Mouse (Mus musculus) intestine, embryonic 15.5 days (tissue): Measurements from ENCODE around the gene Sertad2. TPM values are rescaled to one million over a fixed set of nuclear protein-coding genes. Genes with fewer than 3 reads are reported as not detected.

Experiments used
- ATAC-seq: fragments of 200-750 bp; cut with Nextera tagmentation; 2 replicates; pipeline ENCODE4 v1.8.0; 2017; ENCODE audit warnings: moderate TSS enrichment, moderate library complexity
- H3K27ac ChIP-seq: fragments of 300-500 bp; sonication (generic); 2 replicates; pipeline ENCODE4 v1.5.1; 2015; ENCODE audit warnings: mild to moderate bottlenecking, inconsistent platforms
- H3K27me3 ChIP-seq: fragments of 300-500 bp; sonication (generic); replicated peaks from 2 replicates; pipeline ENCODE4 v1.6.1; 2015; ENCODE audit warnings: inconsistent platforms
- H3K36me3 ChIP-seq: fragments of 300-500 bp; sonication (generic); 2 replicates; pipeline ENCODE4 v1.6.1; 2015; ENCODE audit warnings: inconsistent platforms
- H3K4me1 ChIP-seq: fragments of 300-500 bp; sonication (generic); replicated peaks from 2 replicates; pipeline ENCODE4 v1.6.1; 2015; ENCODE audit warnings: inconsistent platforms
- H3K4me2 ChIP-seq: fragments of 300-500 bp; sonication (generic); replicated peaks from 2 replicates; pipeline ENCODE4 v1.6.1; 2015; ENCODE audit warnings: mild to moderate bottlenecking, inconsistent platforms
- H3K4me3 ChIP-seq: fragments of 300-500 bp; sonication (generic); replicated peaks from 2 replicates; pipeline ENCODE4 v1.5.1; 2015; ENCODE audit warnings: inconsistent platforms
- H3K9ac ChIP-seq: fragments of 300-500 bp; sonication (generic); 2 replicates; pipeline ENCODE4 v1.6.1; 2015; ENCODE audit warnings: inconsistent platforms
- H3K9me3 ChIP-seq: fragments of 300-500 bp; sonication (generic); 2 replicates; pipeline ENCODE4 v1.6.1; 2016; ENCODE audit warnings: inconsistent platforms
- WGBS: fragments of 180-500 bp; shearing (Covaris S2); methylation state at CpG from one replicate; pipeline ENCODE4 v1.1.7; 2015; 5-methylcytosine and 5-hydroxymethylcytosine counted together
- polyA plus RNA-seq: library from polyadenylated mRNA; unstranded; fragments of >200 nt; fragmentation: Nextera tagmentation; extraction: Ambion mirVana; gene quantifications from 2 replicates; pipeline ENCODE4 v1.2.1, GENCODE M21; 2015

Gene Sertad2
- polyA plus RNA-seq, 1 experiment from 2014 or later, result 36.9 TPM

DNA sequence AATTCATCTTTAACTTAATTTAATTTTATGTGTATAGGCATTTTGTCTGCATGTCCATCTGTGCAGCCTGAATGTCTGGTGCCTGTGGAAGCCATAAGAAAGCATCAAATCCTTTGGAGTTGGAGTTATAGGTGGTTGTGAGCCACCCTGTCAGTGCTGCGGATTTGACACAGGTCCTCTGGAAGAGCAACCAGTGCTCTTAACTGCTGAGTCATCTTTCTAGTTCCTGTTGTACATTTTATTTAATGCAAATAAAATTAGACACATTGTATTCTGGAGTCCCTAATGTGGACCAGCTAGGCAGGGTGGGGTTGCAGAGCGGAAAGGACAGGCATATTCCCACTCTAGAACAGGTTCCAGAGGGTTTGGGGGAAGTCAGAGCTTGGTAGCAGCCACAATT lies 9.0 kb downstream of the Sertad2 start:
- WGBS, result 96% methylated on average over 2 of the region's 2 CpGs
- Histone ChIP-seq H3K9ac (no peak overlapping the region), H3K27me3 (no peaks in the 10 kb centered on the region), H3K27ac (no peak overlapping the region), H3K36me3 (no peaks in the 10 kb centered on the region), H3K4me1 (no peaks in the 10 kb centered on the region), H3K4me2 (no peak overlapping the region), H3K9me3 (no peaks in the 10 kb centered on the region), H3K4me3 (no peak overlapping the region)
- ATAC-seq, result no peak

DNA sequence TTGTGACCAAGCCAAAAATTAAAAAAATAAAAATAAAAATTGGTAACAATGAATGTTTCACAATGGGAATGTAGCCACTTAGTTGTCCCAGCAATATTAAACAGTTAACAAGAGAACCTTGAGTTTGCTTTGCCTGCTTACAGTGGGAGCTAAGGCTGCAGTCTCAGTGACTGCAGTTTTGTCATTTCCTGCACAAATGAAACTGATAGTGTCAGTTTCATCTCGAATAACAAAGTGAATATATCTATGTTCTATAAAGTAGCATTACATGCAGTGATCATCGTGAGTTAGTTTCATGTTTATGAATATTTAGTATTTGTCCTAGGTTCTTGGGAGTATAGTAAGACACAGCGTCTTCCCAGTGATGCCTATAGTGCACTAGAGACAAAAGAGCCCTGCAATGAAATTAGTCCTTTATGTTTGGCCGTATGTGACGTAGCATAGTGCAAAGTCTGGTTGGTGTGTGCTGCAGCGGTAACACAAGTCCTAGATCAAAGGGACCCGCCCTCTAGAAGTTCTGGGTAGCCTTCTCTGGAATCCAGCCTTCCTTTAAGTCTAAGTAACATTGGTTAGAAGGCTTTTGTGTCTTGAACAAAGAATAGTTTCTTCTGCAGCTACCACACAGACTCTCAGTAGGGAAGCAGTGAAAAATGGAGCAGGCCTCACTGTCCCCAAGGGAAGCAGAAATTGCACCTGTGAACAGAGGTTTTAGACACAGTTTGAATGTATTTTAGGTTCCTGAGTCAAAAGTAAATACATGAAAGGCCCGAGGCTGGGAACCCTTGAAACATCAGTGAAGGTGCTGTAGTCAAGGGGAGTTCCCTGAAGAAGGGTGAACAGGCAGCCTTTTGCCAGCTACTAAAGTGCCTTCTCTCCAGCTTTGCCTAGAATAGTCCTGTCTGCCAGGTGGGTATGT lies 10.0 kb downstream of the Sertad2 start:
- ATAC-seq, result no peak

DNA sequence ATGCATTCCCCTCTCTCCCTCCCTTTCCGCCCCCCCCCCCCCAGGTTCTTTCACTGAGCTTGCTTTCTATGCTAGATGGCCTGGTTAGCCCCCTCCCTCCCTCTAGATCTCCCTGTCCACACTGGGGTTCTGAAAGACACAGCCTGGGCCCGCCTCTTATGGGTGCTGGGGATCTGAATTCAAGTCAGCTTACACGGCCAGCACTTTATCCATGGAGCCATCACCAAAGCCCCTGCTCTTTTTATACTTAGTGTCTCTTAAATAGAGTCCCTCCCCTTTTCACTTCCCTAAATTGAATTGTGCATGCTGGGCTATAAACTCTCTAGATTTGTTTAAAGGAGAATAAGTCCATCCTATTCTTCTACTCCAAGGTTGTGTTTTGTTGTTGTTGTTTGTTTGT lies 12.6 kb downstream of the Sertad2 start:
- no peak overlapping the region for H3K4me3 ChIP-seq
- WGBS, result 95% methylated on average over 2 of the region's 3 CpGs
- H3K36me3 ChIP-seq, result no peaks in the 10 kb centered on the region
- ATAC-seq, result no peak
- peaks cover 12% of the 10 kb centered on the region; the same call in 1 of the 2 replicates for H3K4me1 ChIP-seq
- no peaks in the 10 kb centered on the region for H3K9me3 ChIP-seq
- no peak overlapping the region for H3K4me2 ChIP-seq
- H3K27me3 ChIP-seq, result no peaks in the 10 kb centered on the region
- no peak overlapping the region for H3K9ac ChIP-seq
- no peak overlapping the region for H3K27ac ChIP-seq

More for the DNA sequence above, 10.0 kb downstream of the Sertad2 start:
- Histone ChIP-seq H3K4me1 (no peaks in the 10 kb centered on the region), H3K27ac (no peak overlapping the region), H3K27me3 (no peaks in the 10 kb centered on the region), H3K36me3 (no peaks in the 10 kb centered on the region), H3K9ac (no peak overlapping the region), H3K4me3 (no peak overlapping the region), H3K4me2 (no peak overlapping the region), H3K9me3 (no peaks in the 10 kb centered on the region)
- WGBS, result 77% methylated on average over 8 of the region's 8 CpGs

DNA sequence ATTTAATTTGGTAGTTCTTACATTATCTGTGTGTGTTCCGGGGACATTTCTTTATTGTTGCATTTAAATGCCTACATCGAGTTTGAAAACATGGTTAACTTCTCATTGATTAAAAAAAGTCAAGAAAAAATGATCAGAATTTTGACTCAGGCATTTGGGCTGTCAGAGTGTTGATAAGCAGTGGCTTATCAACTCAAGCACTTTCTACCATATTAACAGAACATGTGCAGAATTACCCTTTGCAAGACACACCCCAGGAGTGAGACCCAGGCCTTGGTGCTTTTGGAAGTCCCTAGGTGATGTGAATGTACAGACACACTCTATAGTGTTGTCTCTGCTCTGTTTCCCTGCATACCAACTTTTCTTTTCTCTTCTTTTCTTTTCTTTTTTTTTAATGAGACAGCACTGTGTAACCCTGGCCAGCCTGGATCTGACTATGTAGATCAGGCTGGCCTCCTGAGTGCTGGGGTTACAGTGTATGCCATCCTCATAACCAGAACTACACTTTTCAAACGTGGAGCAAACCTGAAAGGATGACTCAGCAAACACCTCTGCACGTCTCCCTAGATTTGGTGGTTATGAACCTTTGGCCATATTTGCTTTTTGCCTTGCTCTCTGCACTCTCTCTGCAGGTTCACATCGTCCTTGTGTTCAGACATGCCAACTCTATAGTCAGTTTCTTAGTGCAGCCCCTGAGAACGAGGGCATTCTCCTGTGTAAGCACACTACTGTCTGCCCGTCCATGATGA lies 13.3 kb downstream of the Sertad2 start:
- no peak for ATAC-seq
- H3K36me3 ChIP-seq, result no peaks in the 10 kb centered on the region
- H3K27me3 ChIP-seq, result no peaks in the 10 kb centered on the region
- H3K9me3 ChIP-seq, result no peaks in the 10 kb centered on the region
- no peak overlapping the region for H3K27ac ChIP-seq
- 77% methylated on average over 7 of the region's 7 CpGs for WGBS
- no peak overlapping the region for H3K4me3 ChIP-seq
- no peak overlapping the region for H3K9ac ChIP-seq
- peaks cover 15% of the 10 kb centered on the region for H3K4me1 ChIP-seq
- no peak overlapping the region for H3K4me2 ChIP-seq

DNA sequence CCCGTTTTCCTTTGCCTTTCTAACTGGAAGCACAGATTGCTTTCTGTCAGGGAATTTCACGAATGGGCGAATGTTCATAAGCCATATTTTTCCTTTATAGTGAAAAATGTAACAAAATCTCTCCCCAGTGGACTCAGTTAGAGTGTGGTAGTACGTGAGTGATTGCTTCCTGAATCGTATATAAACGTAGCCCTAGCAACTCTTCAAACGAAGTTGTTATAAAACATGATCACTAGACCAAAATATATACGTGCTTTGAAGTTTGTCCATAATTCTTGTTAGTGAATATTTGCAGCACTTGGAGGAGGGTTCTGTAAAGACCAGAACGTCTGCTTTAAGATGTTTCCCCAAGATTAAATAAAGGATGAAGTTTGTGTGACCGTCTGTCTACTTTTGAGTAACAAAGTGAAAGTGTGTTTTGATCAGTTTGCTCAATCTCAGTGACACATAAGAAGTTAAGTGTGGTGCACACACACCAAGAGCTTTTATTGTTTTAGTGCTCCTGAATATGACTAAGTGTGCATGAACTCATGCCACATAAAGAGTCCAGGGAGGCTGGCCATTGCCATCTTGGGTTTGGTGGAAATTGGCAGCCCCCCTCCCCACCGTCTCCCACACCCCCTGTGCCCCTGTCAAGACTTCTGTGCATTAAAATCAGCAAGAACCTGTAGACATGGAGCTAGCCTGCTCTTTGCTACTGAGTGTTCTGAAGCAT lies 16.3 kb downstream of the Sertad2 start:
- Histone ChIP-seq H3K27me3 (no peaks in the 10 kb centered on the region), H3K36me3 (no peaks in the 10 kb centered on the region), H3K4me2 (no peak overlapping the region; the same call in 1 of the 2 replicates), H3K27ac (no peak overlapping the region), H3K4me1 (peaks cover 19% of the 10 kb centered on the region), H3K9me3 (no peaks in the 10 kb centered on the region), H3K4me3 (no peak overlapping the region), H3K9ac (no peak overlapping the region)
- 0 out of 2 replicates have a peak, but pooled peaks have one; percentile 26 for ATAC-seq
- 29% methylated on average over 11 of the region's 11 CpGs for WGBS

DNA sequence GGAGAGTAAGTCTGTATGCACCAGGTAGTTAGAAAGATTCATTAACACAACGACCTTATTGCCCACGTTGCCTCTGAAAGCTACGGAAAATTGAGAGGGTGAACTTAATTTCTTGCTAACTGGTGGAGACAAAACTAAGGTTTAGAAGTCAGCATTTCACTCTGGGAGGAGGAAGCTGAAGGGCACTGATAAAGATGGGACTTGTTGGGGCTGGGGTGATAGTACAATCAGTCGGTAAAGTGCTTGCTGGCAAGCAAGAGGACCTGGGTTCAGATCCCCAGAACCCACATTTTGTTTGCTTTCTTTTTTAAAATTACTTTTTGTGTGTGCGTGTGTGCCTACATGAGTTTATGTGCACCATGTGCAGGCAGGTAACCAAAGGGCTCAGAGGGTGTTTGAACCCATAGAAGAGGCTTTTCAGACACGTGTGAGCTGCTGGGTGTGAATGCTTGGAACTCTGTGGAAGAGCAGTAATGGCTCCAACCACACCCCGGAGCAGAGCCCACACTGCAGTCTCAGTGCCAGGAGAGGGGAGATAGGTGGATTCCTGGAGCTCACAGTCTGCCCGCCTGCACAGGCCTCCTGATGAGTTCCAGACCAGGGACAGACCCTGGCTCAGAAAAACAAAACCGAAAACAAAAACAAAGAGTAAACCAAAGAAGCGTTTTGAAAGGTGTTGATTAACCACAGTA lies 17.0 kb downstream of the Sertad2 start:
- H3K36me3 ChIP-seq, result no peaks in the 10 kb centered on the region
- peaks cover 19% of the 10 kb centered on the region for H3K4me1 ChIP-seq
- no peak overlapping the region for H3K4me3 ChIP-seq
- ATAC-seq, result no peak
- H3K27me3 ChIP-seq, result no peaks in the 10 kb centered on the region
- H3K9me3 ChIP-seq, result no peaks in the 10 kb centered on the region
- H3K9ac ChIP-seq, result no peak overlapping the region
- no peak overlapping the region; the same call in 1 of the 2 replicates for H3K4me2 ChIP-seq
- WGBS, result 59% methylated on average over 10 of the region's 10 CpGs
- no peak overlapping the region for H3K27ac ChIP-seq

DNA sequence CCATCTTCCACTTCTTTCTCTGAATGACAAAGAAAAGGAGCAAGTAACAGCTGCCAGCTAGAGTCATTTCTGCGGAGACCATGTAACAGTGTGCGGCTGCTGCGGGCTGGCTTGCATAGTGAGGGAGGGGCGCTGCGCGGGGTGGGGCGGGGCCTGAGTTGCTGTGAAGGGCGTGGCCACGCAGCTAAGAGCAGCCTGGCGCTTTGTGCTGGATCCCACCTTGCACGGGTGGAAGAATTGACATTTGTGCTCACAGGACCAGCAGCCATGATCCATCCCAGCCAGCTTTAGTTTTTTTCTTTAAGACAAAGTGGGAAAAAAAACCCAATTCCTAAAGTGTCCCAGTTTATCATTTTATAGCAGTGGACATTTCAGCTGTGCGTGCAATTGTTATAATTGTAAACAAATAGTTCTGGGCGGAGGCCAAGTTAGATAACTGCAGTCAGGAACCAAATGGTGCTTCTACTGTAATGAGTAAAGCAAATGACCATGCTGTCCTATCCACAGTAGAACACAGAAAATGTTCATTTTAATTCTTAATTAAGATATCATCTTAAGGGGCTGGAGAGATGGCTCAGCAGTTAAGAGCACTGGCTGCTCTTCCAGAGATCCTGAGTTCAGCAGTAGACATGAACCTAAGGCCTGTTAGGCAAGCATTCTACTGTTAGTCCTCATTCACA lies 18.4 kb downstream of the Sertad2 start:
- H3K4me1 ChIP-seq, result peaks cover 19% of the 10 kb centered on the region
- WGBS, result 3% methylated on average over 13 of the region's 13 CpGs
- H3K9ac ChIP-seq, result 0 out of 2 replicates have a peak overlapping the region, but pooled peaks have one; percentile 4
- peak overlapping the region; percentile 65 for H3K4me2 ChIP-seq
- peak overlapping the region; percentile 27 for H3K4me3 ChIP-seq
- peak; percentile 94 for ATAC-seq
- H3K9me3 ChIP-seq, result no peaks in the 10 kb centered on the region
- no peak overlapping the region for H3K27ac ChIP-seq
- no peaks in the 10 kb centered on the region for H3K36me3 ChIP-seq
- no peaks in the 10 kb centered on the region for H3K27me3 ChIP-seq

DNA sequence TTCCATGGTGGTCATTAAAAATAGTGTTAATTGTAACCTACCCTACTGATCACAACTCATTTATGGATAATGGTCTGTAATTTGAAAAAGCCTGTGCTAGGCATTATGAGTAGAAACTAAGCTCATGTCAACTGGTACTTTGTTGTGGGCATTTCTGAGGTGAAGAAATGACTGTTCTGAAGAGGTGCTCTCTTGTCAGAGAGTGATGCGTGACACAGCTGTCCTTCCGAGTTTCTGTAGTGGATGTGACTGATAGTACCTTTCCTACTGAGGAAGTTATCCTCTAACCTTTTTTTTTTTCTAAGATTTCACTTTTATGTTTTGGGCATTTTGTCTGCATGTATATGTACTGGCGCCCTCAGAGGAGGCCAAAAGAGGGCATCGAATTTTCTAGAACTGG lies 22.0 kb downstream of the Sertad2 start:
- H3K4me3 ChIP-seq, result no peak overlapping the region
- no peaks in the 10 kb centered on the region for H3K9me3 ChIP-seq
- H3K4me1 ChIP-seq, result peaks cover 10% of the 10 kb centered on the region; the same call in 1 of the 2 replicates
- 89% methylated on average over 4 of the region's 4 CpGs for WGBS
- H3K27me3 ChIP-seq, result no peaks in the 10 kb centered on the region
- no peak overlapping the region for H3K9ac ChIP-seq
- H3K36me3 ChIP-seq, result no peaks in the 10 kb centered on the region
- H3K4me2 ChIP-seq, result no peak overlapping the region
- no peak for ATAC-seq
- H3K27ac ChIP-seq, result no peak overlapping the region

DNA sequence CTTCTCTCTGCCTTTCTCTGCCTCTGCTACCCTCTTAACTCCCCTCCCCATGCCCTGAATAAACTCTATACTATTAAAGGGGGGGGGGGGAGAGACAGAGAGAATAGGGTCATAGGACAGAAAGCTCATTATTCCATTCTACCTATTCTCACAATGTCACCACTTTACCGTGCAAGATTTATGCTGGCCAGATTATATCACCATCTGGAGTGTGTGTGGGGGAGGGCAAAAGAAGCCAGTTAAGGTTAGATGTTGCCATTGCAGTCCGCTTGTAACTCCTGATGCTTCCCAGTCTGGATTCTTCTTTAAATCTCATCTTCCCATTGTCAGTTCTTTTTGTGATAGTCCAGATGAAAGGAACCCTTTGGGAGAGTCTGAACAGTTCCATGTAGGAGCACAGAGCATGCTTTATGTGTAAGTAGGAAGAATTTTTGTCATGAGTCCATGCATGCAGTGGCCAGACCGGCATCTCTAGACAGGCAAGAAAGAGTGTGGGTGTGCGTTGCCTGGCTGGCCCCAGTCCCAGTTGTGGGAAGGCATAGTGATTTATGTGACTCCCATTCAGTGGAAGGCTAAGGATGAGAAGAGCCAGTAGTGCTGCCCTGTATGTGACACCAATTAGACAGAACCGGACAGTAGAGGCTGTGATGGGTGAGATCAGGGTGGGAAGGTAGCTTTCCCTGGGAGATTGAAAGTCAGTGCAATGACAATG lies 28.8 kb downstream of the Sertad2 start:
- no peaks in the 10 kb centered on the region for H3K27me3 ChIP-seq
- ATAC-seq, result no peak

DNA sequence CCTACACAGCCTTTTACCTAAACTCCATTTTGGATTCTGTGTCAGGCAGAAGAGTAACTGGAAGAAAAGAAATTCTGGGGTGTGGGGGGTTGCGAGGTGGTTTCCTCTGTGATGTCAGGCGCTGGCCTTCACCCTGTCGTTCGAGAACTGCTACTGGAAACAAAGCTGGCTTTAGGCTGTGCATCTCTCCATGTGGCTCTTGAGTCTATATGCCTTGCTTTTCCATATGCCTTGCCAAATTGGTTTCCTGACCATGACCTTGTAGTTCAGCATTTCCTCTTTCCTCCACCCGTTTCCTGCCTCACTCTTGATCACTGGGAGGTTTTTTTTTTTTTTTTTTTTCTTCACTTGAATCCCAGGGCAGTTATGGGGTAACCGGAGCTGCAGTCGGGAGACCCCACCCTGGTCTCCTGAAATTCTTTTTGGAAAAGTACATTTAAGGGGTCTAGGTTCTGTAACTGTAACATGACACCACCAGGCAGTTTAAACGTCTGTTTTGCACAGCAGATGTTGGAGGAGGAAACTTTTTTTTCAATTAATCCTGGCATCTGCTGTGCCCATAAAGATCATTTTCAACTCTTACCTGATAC lies 33.1 kb downstream of the Sertad2 start:
- 46% methylated on average over 8 of the region's 8 CpGs for WGBS
- Histone ChIP-seq H3K36me3 (no peaks in the 10 kb centered on the region), H3K9ac (no peak overlapping the region), H3K27me3 (no peaks in the 10 kb centered on the region), H3K4me1 (no peaks in the 10 kb centered on the region; the same call in 1 of the 2 replicates), H3K4me2 (no peak overlapping the region), H3K4me3 (no peak overlapping the region), H3K27ac (no peak overlapping the region), H3K9me3 (no peaks in the 10 kb centered on the region)
- ATAC-seq, result no peak

More for the DNA sequence above, 28.8 kb downstream of the Sertad2 start:
- Histone ChIP-seq H3K4me3 (no peak overlapping the region), H3K4me1 (no peaks in the 10 kb centered on the region), H3K4me2 (no peak overlapping the region), H3K36me3 (no peaks in the 10 kb centered on the region), H3K9me3 (no peaks in the 10 kb centered on the region), H3K9ac (no peak overlapping the region), H3K27ac (no peak overlapping the region)
- 63% methylated on average over 5 of the region's 5 CpGs for WGBS
